Mouse (Mus musculus): Measurements from ENCODE around the gene Padi6.

Padi6 gene

DNA sequence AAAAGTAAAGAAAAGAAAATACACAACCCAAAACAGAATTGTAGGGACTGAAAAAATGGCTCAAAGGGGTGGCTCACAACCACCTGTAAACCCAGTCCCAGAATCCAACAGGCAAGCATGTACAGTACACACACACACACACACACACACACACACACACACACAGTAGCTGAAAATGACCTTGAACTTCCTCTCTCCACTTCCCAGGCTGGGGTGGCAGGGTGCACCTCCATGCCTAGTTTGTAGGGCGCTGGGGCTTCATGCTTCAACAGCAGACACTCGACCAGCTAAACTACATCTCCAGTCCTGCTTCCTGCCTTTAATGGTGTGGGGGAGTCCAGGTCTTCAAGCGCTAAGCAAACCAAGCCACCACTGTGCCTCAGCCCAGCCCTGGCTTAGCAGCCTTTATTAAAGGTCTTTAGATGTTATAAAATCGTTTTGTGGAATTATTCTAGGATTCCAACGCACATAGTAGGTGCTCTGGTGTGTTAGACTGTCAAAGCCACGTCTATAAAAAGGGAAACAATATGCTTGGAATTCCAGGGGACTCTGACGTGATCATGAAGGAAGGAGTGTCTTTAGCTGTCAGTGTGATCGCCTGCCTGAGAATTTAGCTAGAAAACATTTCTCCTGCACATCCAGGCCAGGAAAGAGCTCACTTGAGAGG, 61.6 kb downstream of the Padi6 start:
- DNase-seq, result no peak

DNA sequence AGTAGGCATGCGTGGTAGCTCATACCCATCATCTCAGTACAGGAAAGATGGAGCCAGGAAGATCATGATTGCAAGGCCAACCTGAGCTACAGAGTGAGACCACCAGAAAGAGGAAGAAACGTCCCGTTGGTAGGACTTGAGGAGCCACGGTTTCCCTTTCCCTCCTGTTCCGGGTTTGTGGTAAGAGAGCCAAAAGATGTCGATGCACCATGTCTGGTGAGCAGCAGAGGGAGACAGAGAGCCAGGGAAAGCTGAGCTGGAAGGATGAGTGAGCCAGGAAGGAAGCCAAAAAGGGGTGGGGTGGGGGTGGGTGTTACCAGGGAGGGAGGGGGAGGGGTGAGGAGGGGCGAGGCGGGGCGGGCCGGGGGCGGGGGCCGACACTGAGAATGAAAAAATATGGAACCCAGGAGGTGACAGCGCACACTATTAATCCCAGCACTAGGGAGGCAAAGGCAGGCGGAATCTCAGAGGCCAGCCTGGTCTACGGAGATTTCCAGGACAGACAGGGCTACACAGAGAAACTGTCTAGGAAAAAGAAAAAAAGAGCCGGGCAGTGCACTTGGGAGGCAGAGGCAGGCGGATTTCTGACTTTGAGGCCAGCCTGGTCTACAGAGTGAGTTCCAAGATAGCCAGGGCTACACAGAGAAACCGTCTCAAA, 62.6 kb downstream of the Padi6 start:
- DNase-seq, result peak; percentile 86

DNA sequence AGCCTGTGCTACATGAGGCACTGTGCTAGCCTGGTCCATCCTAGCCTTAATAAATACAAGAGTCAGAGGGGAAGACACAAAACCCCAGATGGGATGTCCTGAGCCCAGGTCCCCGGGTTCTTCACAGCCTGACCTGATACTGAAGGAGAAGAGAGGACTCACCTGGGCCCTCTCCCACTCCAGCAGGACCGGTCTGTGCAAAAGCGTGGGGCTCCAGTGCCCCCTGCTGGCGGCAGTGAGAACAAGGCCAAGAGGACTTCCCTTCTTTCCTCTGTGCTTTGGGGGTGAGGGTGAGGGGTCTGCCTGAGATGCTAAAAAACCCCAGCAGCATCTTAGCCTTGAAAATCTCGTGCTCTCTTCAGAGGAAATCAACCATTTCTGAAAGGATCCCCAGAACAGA, 63.4 kb downstream of the Padi6 start:
- no peak for DNase-seq
